Mouse (Mus musculus) right cerebral cortex, postnatal 14 days (tissue): ENCODE data around the gene Npat.
A peak's percentile ranks its signal among the peaks of the same experiment; 100 is the strongest.

Experiments used
- DNase-seq: peaks from one replicate; pipeline ENCODE4 v3.0.0; 2022

Npat gene

DNA sequence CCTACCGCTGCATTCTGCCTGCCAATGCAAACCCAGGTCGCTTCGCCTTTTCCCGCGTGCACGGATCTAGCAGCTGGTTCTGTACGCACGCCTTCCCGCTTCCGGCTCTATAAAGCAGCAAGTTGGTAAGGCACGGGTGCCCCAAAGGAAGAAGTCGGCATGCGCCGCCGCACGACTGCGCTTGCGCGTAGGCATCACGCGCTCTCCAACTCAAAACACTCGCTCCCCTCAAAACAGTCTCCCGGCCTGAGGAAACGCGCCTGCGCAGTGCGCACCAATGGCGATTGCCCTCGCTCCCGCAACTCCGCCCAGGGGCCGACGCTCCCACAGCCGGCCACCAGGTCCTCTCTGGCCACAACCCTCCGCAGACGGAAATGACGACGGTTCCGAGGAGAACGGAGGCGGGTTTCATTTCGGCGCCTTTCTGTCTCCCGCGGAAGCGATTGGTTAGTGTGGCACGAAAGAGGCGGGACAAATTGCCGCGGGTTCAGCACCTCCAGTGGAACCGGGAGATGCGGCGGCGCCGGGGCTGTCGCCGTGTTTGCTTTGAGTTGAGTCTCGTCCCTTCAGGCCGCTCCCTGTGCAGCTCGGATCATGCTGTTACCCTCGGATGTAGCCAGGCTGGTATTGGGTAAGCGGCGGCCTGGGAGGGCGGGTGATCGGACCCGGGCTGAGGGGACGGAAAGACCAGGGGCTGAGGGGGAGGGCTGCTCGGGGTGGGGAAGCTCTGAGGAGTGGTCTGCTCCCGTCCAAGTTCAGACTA is at the start of gene Npat, which contains the start of gene Atm:
Npat (plus strand) TSS at position 490 of the 763 bp plus-strand sequence.
Atm (minus strand) TSS at position 183 of the 763 bp plus-strand sequence.
- DNase-seq = peak; percentile 100

- no peak for DNase-seq
Observed at GRCm38 (mm10) chr9:53508053-53508452, 28.8 kb upstream of the Npat start.

DNA sequence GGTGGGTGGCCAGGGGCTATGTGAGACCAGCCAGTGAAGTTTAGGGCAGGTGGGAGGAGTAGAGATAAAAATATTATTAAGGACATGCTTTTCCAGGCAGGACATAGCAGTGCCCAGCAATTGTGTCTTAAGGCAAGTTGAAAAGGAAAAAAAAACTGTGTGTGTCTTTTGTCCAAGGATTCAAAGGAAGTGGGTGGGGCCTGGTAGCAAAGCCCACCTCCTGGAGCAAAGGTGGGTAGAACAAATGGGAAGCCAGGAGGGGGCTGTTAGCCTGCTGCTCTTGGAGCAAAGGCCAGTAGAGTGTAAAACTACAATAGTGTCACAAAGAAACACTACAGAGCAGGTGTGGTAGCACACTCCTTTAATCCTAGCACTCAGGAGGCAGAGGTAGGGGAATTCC is 22.8 kb upstream of the Npat start:
- DNase-seq = no peak

- DNase-seq = no peak
Observed at GRCm38 (mm10) chr9:53517373-53518009, 19.4 kb upstream of the Npat start.

DNA sequence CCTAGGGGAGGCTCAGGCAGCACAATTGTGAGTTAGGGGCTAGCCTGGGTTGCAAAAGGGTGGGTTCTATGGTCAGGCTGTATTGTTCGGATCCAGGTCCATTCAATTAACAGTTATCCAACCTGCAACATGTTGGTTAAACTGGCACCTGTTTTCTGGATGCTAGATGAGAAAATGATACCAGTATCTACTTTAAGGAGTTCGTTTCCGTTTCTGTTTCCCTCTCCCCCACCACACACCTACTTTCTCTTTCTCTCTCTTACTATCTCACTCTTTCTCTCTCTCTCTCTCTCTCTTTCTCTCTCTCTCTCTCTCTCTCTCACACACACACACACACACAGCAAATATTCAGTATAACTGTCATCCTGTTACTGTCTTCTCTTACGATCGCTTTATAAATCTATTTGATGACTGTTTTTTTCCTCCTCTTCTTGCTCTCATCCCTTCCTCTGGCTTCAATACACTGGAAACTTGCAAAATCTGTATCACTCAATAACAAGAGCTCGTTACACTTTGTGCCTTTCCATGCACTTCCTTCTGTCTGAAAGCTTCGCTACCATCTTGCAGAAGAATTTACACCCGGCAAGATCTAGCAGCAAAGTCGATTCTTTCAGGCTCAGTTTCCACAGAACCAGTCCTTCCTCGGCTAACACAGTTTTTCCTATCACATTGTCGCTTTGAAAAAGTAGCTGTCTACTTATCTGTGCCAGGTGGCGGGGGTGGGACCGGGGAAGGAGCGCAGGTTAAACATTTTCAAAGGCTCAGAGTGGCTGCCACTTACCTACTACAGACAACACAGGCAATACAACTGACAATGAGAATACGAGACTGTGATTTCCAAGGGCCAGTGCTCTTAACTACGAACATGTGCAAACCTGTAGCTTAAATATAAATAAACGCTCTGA is 1.2 kb upstream of the Npat start:
- no peak for DNase-seq

- no peak for DNase-seq
Observed at GRCm38 (mm10) chr9:53537336-53537965, 604 bp downstream of the Npat start.

- DNase-seq = peak; percentile 12
Observed at GRCm38 (mm10) chr9:53570662-53571061, 33.8 kb downstream of the Npat start.

DNA sequence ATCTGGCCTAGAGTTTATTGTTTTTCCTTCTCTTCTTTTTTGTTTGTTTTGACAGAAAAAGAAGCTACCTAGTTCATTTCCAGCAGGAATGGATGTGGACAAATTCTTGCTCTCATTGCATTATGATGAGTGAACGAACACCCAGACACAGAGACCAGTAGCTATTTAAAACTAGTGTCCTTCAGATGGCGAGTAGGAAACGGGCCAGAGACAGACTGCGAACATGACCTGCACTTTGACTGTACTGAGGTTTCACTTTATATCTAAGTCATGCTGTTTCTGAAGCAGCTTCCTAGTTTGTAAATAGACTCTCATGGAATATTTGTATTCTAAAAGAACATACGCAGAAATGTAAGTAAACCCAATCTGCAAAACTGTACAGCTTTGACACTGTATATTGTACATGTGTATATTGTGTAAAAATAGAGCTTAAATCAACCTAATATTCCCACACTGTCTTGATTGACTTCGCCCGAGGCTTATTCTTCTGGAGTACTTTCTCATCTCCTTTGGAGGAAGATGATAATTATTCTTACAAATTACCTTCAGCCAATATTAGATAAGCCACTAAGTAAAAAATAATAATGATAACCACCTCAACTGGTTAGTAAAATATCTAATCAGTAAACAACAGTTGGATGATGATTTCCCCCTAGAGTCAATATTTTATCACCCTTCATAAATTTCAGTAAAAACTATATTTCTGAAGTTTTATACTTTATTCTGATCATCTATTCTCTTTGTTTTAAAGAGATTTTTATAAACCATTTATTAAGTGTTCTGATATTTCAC is 35.9 kb downstream of the Npat start:
- DNase-seq = no peak

DNA sequence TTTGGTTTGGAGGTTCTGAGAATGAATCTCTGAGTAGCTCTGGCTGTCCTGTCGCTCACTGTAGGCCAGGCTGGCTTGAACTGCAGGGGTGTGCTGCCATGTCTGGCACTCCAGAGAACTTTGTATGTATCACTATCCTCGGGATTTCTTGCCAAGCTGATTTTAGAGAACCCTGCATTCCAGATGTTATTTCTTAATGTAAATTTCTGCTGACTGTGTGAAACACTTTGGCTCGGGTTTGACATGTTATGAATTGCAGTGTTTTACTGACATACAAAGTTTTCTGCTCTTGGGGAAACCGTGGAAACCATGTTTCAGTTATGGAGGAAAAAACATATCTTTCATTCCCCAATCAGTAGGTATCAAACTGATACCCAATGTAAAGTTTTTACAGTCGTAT is 38.9 kb downstream of the Npat start:
- no peak for DNase-seq

GRCm38 (mm10) chr9:53581870-53582269 is 45.0 kb downstream of the Npat start:
- no peak for DNase-seq

DNA sequence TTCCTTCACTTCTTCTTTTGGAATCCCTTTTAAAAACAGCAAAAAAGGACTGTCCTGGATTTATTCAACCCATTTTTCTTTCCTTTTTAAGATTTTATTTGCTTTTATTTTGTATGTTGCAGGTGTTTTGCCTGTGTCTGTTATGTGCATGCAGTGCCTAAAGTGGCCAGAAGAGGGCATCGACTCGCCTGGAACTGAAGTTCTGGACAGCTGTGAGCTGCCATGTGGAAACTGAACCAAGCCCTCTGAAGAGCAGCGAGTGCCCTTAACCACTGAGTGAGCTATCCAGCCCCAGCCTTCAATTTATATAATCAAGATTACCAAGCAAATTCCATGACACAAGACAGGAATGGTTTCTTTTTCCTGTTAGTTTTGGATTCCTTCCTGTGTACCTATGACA is 57.9 kb downstream of the Npat start:
- peak; percentile 69 for DNase-seq

DNA sequence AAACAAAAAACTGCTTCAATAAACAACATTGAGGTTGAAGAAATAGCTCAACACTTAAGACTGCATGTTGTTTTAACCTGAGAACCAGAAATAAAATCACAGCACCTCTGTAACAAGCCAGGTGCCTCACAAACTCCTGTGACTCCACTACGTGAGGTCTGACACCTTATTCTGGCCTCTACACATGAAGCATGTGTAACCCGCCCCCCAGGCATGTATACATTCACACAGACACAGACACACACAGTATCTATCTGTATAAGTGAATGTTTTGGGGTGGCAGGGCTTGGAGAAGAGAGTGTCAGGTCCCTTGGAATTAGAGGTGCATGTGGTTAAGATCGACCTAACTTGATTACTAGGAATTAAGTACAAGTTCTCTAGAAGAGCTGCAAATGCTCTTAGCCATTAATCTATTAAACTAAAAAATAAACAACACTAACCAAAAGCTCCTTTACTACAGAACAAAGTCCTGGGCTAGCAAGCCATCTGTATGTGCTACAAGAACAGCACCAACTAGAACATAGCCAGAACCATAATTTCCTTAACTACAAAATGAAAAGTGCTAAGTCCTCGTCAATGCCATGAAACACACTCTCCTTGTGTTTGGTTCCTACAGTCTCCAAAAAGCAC is 60.2 kb downstream of the Npat start:
- DNase-seq = no peak

- no peak for DNase-seq
Observed at GRCm38 (mm10) chr9:53598631-53599030, 61.8 kb downstream of the Npat start.

- DNase-seq = no peak
Observed at GRCm38 (mm10) chr9:53601541-53601940, 64.7 kb downstream of the Npat start.

- DNase-seq = peak; percentile 38
Observed at GRCm38 (mm10) chr9:53603384-53603783, 66.5 kb downstream of the Npat start.

DNA sequence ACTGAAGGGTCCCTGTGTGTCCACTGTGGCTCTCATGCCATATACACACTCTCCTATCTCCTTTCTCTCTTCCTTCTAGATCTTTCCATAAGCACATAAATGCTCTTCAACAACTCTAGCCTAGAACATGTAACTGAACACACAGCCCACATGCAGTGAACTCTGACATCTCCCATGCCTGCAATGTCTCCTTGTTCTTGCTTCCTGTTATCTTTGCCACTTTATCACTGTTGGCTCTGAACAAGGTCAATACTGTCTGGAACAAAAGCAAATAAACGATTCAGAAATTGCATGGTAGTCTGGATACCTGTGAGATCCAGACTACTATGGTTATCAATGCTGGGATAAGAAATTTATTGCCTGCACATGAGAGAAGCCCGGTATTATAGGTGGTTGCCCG is 67.0 kb downstream of the Npat start:
- DNase-seq = no peak

- no peak for DNase-seq
Observed at GRCm38 (mm10) chr9:53604954-53605353, 68.1 kb downstream of the Npat start.

GRCm38 (mm10) chr9:53607192-53607591 is 70.3 kb downstream of the Npat start:
- DNase-seq = no peak

- DNase-seq = no peak
Observed at GRCm38 (mm10) chr9:53607816-53608215, 71.0 kb downstream of the Npat start.

- DNase-seq = no peak
Observed at GRCm38 (mm10) chr9:53609306-53609967, 72.6 kb downstream of the Npat start.
